Mouse (Mus musculus): Measurements from ENCODE around the gene Trh.

- no peak for TF ChIP-seq CTCF (IDR thresholded peaks at IDR 0.05; ENCODE audit: extremely low read depth, insufficient read length, insufficient replicate concordance, low read depth, low read length)
- no peak for TF ChIP-seq POLR2A (IDR thresholded peaks at IDR 0.05; ENCODE audit: low read depth, low read length)
These were observed 42.4 kb upstream of the Trh start for GRCm38 (mm10) chr6:92286889-92287288.
